Mouse (Mus musculus): ENCODE results near the gene Ccdc14.
"Not testable (repeated sequence)": the region's sequence is repeated elsewhere in the genome, so short reads cannot be mapped to it uniquely, and the experiment has no call there.

The Ccdc14 gene

GRCm38 (mm10) chr16:34690334-34691144, at the start of gene Ccdc14:
Ccdc14 (plus strand) TSS chr16:34690616.
- in situ Hi-C loops (cut with MboI, MseI): loop anchor here (25.0 kb wide), 1 partner anchor 1247 kb away; the partner anchor contains the start of genes Dtx3l and Parp9

- in situ Hi-C loops (cut with MboI, MseI): no loop called here
These were observed 46.7 kb upstream of the Ccdc14 start for GRCm38 (mm10) chr16:34643511-34644259.

GRCm38 (mm10) chr16:34649621-34650020, 40.8 kb upstream of the Ccdc14 start, which contains the start of gene Ropn1:
Ropn1 (plus strand) TSS chr16:34649921.
- in situ Hi-C loops (cut with MboI, MseI): no loop called here

GRCm38 (mm10) chr16:34653023-34653422, 37.4 kb upstream of the Ccdc14 start:
- in situ Hi-C loops (cut with MboI, MseI): no loop called here

GRCm38 (mm10) chr16:34657566-34657965, 32.9 kb upstream of the Ccdc14 start:
- in situ Hi-C loops (cut with MboI, MseI): not testable (repeated sequence)

- in situ Hi-C loops (cut with MboI, MseI): no loop called here
These were observed 32.4 kb upstream of the Ccdc14 start for GRCm38 (mm10) chr16:34657983-34658382.

- in situ Hi-C loops (cut with MboI, MseI): no loop called here
These were observed 32.0 kb upstream of the Ccdc14 start for GRCm38 (mm10) chr16:34658388-34658787.

GRCm38 (mm10) chr16:34664553-34664952, 25.9 kb upstream of the Ccdc14 start:
- in situ Hi-C loops (cut with MboI, MseI): no loop called here

- in situ Hi-C loops (cut with MboI, MseI): loop anchor here (5.0 kb wide), 1 partner anchor 35 kb away; no protein-coding TSS in a partner anchor
These were observed 23.2 kb upstream of the Ccdc14 start for GRCm38 (mm10) chr16:34667031-34667726.

GRCm38 (mm10) chr16:34668341-34668740, 22.1 kb upstream of the Ccdc14 start:
- in situ Hi-C loops (cut with MboI, MseI): loop anchor here (5.0 kb wide), 1 partner anchor 34 kb away; no protein-coding TSS in a partner anchor

- in situ Hi-C loops (cut with MboI, MseI): no loop called here
These were observed 18.4 kb upstream of the Ccdc14 start for GRCm38 (mm10) chr16:34671966-34672365.

- in situ Hi-C loops (cut with MboI, MseI): no loop called here
These were observed 17.6 kb upstream of the Ccdc14 start for GRCm38 (mm10) chr16:34672822-34673221.

- in situ Hi-C loops (cut with MboI, MseI): no loop called here
These were observed 16.1 kb upstream of the Ccdc14 start for GRCm38 (mm10) chr16:34674365-34674764.

- in situ Hi-C loops (cut with MboI, MseI): loop anchor here (25.0 kb wide), 1 partner anchor 1255 kb away; the partner anchor contains the start of genes Dtx3l and Parp9
These were observed 8.6 kb upstream of the Ccdc14 start for GRCm38 (mm10) chr16:34681823-34682222.

GRCm38 (mm10) chr16:34689879-34690278, 537 bp upstream of the Ccdc14 start:
- in situ Hi-C loops (cut with MboI, MseI): loop anchor here (25.0 kb wide), 1 partner anchor 1247 kb away; the partner anchor contains the start of genes Dtx3l and Parp9

- in situ Hi-C loops (cut with MboI, MseI): loop anchor here (25.0 kb wide), 1 partner anchor 1246 kb away; the partner anchor contains the start of genes Dtx3l and Parp9
These were observed 740 bp downstream of the Ccdc14 start for GRCm38 (mm10) chr16:34691156-34691555.

- in situ Hi-C loops (cut with MboI, MseI): loop anchor here (25.0 kb wide), 1 partner anchor 1243 kb away; the partner anchor contains the start of genes Dtx3l and Parp9
These were observed 4.1 kb downstream of the Ccdc14 start for GRCm38 (mm10) chr16:34694477-34694876.

- in situ Hi-C loops (cut with MboI, MseI): loop anchor here (25.0 kb wide), 1 partner anchor 1239 kb away; the partner anchor contains the start of genes Dtx3l and Parp9
These were observed 8.3 kb downstream of the Ccdc14 start for GRCm38 (mm10) chr16:34698721-34699120.

- in situ Hi-C loops (cut with MboI, MseI): loop anchor here (5.0 kb wide), 1 partner anchor 33 kb away; no protein-coding TSS in a partner anchor
These were observed 9.9 kb downstream of the Ccdc14 start for GRCm38 (mm10) chr16:34700165-34700827.

- in situ Hi-C loops (cut with MboI, MseI): loop anchor here (5.0 kb wide), 1 partner anchor 34 kb away; no protein-coding TSS in a partner anchor
These were observed 10.4 kb downstream of the Ccdc14 start for GRCm38 (mm10) chr16:34700828-34701216.

- in situ Hi-C loops (cut with MboI, MseI): no loop called here
These were observed 15.6 kb downstream of the Ccdc14 start for GRCm38 (mm10) chr16:34706019-34706418.

Data from T-helper 2 cell (primary cell).